Mouse (Mus musculus) hindbrain, embryonic 14.5 days (tissue): Measurements from ENCODE around the gene Nol4l. TPM values are rescaled to one million over a fixed set of nuclear protein-coding genes. Genes with fewer than 3 reads are reported as not detected.

Experiments used
- ATAC-seq: fragments of 200-750 bp; cut with Nextera tagmentation; 2 replicates; pipeline ENCODE4 v1.8.0; 2017; ENCODE audit warnings: moderate number of reproducible peaks, mild to moderate bottlenecking, moderate TSS enrichment, moderate library complexity; ENCODE audit not compliant: low FRiP score
- DNase-seq: peaks from one replicate; pipeline ENCODE4 v3.0.0-alpha.2; 2015; ENCODE audit warnings: low spot score
- H3K27ac ChIP-seq: fragments of 300-500 bp; sonication (generic); 2 replicates; pipeline ENCODE4 v1.5.1; 2014; ENCODE audit warnings: mild to moderate bottlenecking, moderate library complexity
- H3K27me3 ChIP-seq: fragments of 300-500 bp; sonication (generic); 2 replicates; pipeline ENCODE4 v1.6.1; 2014; ENCODE audit warnings: mild to moderate bottlenecking, low read length, mixed read lengths; ENCODE audit not compliant: control insufficient read depth, insufficient read depth
- H3K36me3 ChIP-seq: fragments of 300-500 bp; sonication (generic); replicated peaks from 2 replicates; pipeline ENCODE4 v1.6.1; 2014; ENCODE audit not compliant: control insufficient read depth, insufficient read depth
- H3K4me1 ChIP-seq: fragments of 300-500 bp; sonication (generic); replicated peaks from 2 replicates; pipeline ENCODE4 v1.6.1; 2014; ENCODE audit warnings: antibody characterized with exemption, low read length, mixed read lengths; ENCODE audit not compliant: control insufficient read depth, insufficient read depth
- H3K4me2 ChIP-seq: fragments of 300-500 bp; sonication (generic); replicated peaks from 2 replicates; pipeline ENCODE4 v1.6.1; 2014; ENCODE audit warnings: mild to moderate bottlenecking, moderate library complexity
- H3K4me3 ChIP-seq: fragments of 300-500 bp; sonication (generic); replicated peaks from 2 replicates; pipeline ENCODE4 v1.5.1; 2014; ENCODE audit warnings: mild to moderate bottlenecking, low read length
- H3K9ac ChIP-seq: fragments of 300-500 bp; sonication (generic); 2 replicates; pipeline ENCODE4 v1.6.1; 2014
- H3K9me3 ChIP-seq: fragments of 300-500 bp; sonication (generic); 2 replicates; pipeline ENCODE4 v1.6.1; 2016; ENCODE audit warnings: low read length; ENCODE audit not compliant: control insufficient read depth
- WGBS: fragments of 180-500 bp; shearing (Covaris S2); extraction: QIAGEN DNeasy Blood & Tissue Kit; methylation state at CpG from one replicate; pipeline ENCODE4 v1.1.7; 2014; 5-methylcytosine and 5-hydroxymethylcytosine counted together
- polyA plus RNA-seq: library from polyadenylated mRNA; unstranded; fragments of >200 nt; fragmentation: Nextera tagmentation; extraction: Ambion mirVana; gene quantifications from 2 replicates; pipeline ENCODE4 v1.2.1, GENCODE M21; 2014

The Nol4l gene
- polyA plus RNA-seq, 1 experiment from 2014 or later, result 44.8 TPM

- Histone ChIP-seq H3K4me1 (peaks cover 19% of the 10 kb centered on the region), H3K27me3 (no peaks in the 10 kb centered on the region), H3K9ac (peak overlapping the region; percentile 95), H3K4me2 (peak overlapping the region; percentile 92), H3K4me3 (peak overlapping the region; percentile 87), H3K27ac (peak overlapping the region; percentile 94), H3K9me3 (no peaks in the 10 kb centered on the region), H3K36me3 (no peaks in the 10 kb centered on the region)
- peak; percentile 50 for ATAC-seq
- DNase-seq, result peak; percentile 46
- under 1% methylated on average over 44 of the region's 70 CpGs for WGBS
Observed at GRCm38 (mm10) chr2:153528571-153529364, 1.0 kb downstream of the Nol4l start.

GRCm38 (mm10) chr2:153527580-153528531 lies 1.9 kb downstream of the Nol4l start:
- Histone ChIP-seq H3K4me3 (peak overlapping the region; percentile 87), H3K9ac (peak overlapping the region; percentile 95), H3K27me3 (no peaks in the 10 kb centered on the region), H3K4me2 (peak overlapping the region; percentile 92), H3K4me1 (peaks cover 22% of the 10 kb centered on the region), H3K36me3 (no peaks in the 10 kb centered on the region), H3K9me3 (no peaks in the 10 kb centered on the region), H3K27ac (peak overlapping the region; percentile 94)
- DNase-seq, result peak; percentile 50
- ATAC-seq, result peak; percentile 58
- WGBS, result 3% methylated on average over 70 of the region's 85 CpGs

- 36% methylated on average over 9 of the region's 9 CpGs for WGBS
- Histone ChIP-seq H3K4me2 (peak overlapping the region; percentile 92), H3K4me3 (peak overlapping the region; percentile 87), H3K27ac (peak overlapping the region; percentile 1; the same call in 1 of the 2 replicates), H3K27me3 (no peaks in the 10 kb centered on the region), H3K9ac (0 out of 2 replicates have a peak overlapping the region, but pooled peaks have one; percentile 95), H3K9me3 (no peaks in the 10 kb centered on the region), H3K36me3 (no peaks in the 10 kb centered on the region), H3K4me1 (peaks cover 29% of the 10 kb centered on the region)
- DNase-seq (no peak), ATAC-seq (no peak)
Observed at GRCm38 (mm10) chr2:153526850-153527530, 2.8 kb downstream of the Nol4l start.

- peak overlapping the region; percentile 33; the same call in 1 of the 2 replicates for H3K9ac ChIP-seq
- H3K9me3 ChIP-seq, result no peaks in the 10 kb centered on the region
- 17% methylated on average over 10 of the region's 10 CpGs for WGBS
- no peaks in the 10 kb centered on the region for H3K27me3 ChIP-seq
- peaks cover 29% of the 10 kb centered on the region for H3K4me1 ChIP-seq
- no peak overlapping the region for H3K4me3 ChIP-seq
- ATAC-seq (no peak), DNase-seq (no peak)
- H3K4me2 ChIP-seq, result peak overlapping the region; percentile 92; the same call in 1 of the 2 replicates
- no peaks in the 10 kb centered on the region for H3K36me3 ChIP-seq
- no peak overlapping the region for H3K27ac ChIP-seq
Observed at GRCm38 (mm10) chr2:153525906-153526311, 3.9 kb downstream of the Nol4l start.

- DNase-seq, result no peak
- H3K36me3 ChIP-seq, result no peaks in the 10 kb centered on the region
- no peak for ATAC-seq
- WGBS, result 56% methylated on average over 2 of the region's 2 CpGs
- H3K27ac ChIP-seq, result no peak overlapping the region
- H3K4me3 ChIP-seq, result no peak overlapping the region
- peaks cover 25% of the 10 kb centered on the region for H3K4me1 ChIP-seq
- H3K9ac ChIP-seq, result no peak overlapping the region
- H3K4me2 ChIP-seq, result no peak overlapping the region
- no peaks in the 10 kb centered on the region for H3K9me3 ChIP-seq
- H3K27me3 ChIP-seq, result no peaks in the 10 kb centered on the region
Observed at GRCm38 (mm10) chr2:153524727-153525126, 5.0 kb downstream of the Nol4l start.

GRCm38 (mm10) chr2:153523656-153524055 lies 6.1 kb downstream of the Nol4l start:
- Histone ChIP-seq H3K4me3 (no peak overlapping the region), H3K9me3 (no peaks in the 10 kb centered on the region), H3K27ac (no peak overlapping the region), H3K36me3 (no peaks in the 10 kb centered on the region), H3K9ac (no peak overlapping the region), H3K27me3 (no peaks in the 10 kb centered on the region), H3K4me1 (peaks cover 25% of the 10 kb centered on the region), H3K4me2 (no peak overlapping the region)
- 81% methylated on average over 12 of the region's 12 CpGs for WGBS
- ATAC-seq (no peak), DNase-seq (no peak)

GRCm38 (mm10) chr2:153523143-153523542 lies 6.6 kb downstream of the Nol4l start:
- DNase-seq (no peak), ATAC-seq (no peak)
- Histone ChIP-seq H3K9me3 (no peaks in the 10 kb centered on the region), H3K9ac (no peak overlapping the region), H3K27me3 (no peaks in the 10 kb centered on the region), H3K4me3 (no peak overlapping the region), H3K36me3 (no peaks in the 10 kb centered on the region), H3K4me1 (peaks cover 25% of the 10 kb centered on the region), H3K4me2 (no peak overlapping the region), H3K27ac (no peak overlapping the region)
- 71% methylated on average over 9 of the region's 9 CpGs for WGBS

GRCm38 (mm10) chr2:153522270-153522669 lies 7.5 kb downstream of the Nol4l start:
- no peaks in the 10 kb centered on the region for H3K36me3 ChIP-seq
- H3K4me3 ChIP-seq, result no peak overlapping the region
- H3K4me1 ChIP-seq, result peaks cover 25% of the 10 kb centered on the region
- no peak overlapping the region for H3K9ac ChIP-seq
- no peak for ATAC-seq
- no peak overlapping the region for H3K4me2 ChIP-seq
- H3K27ac ChIP-seq, result no peak overlapping the region
- DNase-seq, result no peak
- H3K9me3 ChIP-seq, result no peaks in the 10 kb centered on the region
- no peaks in the 10 kb centered on the region for H3K27me3 ChIP-seq
- WGBS, result 39% methylated on average over 4 of the region's 4 CpGs
